Mouse (Mus musculus): ENCODE results near the gene Golim4.
"Not testable (repeated sequence)": the region's sequence is repeated elsewhere in the genome, so short reads cannot be mapped to it uniquely, and the experiment has no call there.

Gene Golim4

GRCm38 (mm10) chr3:75956551-75957302 is at the start of gene Golim4:
Gene Golim4, minus strand, starts transcription at chr3:75956949.
- DNase-seq (ENCODE audit: low read depth, low spot score): peak; percentile 93

DNA sequence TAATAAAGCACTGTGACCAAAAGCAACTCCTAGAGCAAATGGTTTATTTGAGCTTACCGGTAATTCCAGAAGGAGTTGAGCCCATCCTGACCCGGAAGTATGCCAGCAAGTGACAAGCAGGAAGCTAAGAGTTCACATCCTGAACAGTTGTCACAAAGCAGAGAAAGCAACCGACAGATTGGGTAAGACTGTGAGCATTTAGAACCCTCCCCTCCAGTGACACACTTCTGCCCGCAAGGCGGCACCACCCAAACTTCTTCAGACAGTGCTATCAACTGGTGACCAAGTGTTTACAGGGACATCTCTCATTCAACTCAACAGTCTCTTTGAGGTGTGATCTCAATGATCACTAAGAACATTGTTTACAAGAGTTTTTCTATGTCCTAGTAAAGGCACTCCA is 48.9 kb upstream of the Golim4 start:
- no peak for DNase-seq (ENCODE audit: low read depth, low spot score)

- peak; percentile 35 for DNase-seq (ENCODE audit: low read depth, low spot score)
Measured at GRCm38 (mm10) chr3:76001156-76001555, 44.4 kb upstream of the Golim4 start.

DNA sequence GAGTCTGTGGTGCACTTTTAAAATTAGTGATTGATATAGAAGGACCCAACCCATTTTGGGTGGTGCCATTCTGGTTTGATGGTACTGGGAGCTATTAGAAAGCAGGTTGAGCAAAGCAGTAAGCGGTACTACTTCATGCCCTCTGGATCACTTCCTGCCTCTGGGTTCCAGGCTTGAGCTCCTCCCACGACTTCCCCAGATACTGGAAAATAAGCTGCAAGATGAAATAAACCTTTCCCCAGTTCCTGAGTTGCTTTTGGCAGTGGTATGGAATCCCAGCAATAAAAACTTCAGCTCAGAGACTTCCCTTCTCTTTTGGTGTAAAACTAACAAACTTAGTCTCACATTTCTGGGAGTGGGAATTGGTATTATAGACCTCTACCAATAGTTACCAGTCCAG is 43.7 kb upstream of the Golim4 start:
- no peak for DNase-seq (ENCODE audit: low read depth, low spot score)

- DNase-seq (ENCODE audit: low read depth, low spot score): not testable (repeated sequence)
Measured at GRCm38 (mm10) chr3:75981031-75981750, 24.4 kb upstream of the Golim4 start.

GRCm38 (mm10) chr3:75962784-75963772 is 6.3 kb upstream of the Golim4 start:
- not testable (repeated sequence) for DNase-seq (ENCODE audit: low read depth, low spot score)

- peak; percentile 55 for DNase-seq (ENCODE audit: low read depth, low spot score)
Measured at GRCm38 (mm10) chr3:75955661-75956491, 873 bp downstream of the Golim4 start.

GRCm38 (mm10) chr3:75954185-75954584 is 2.6 kb downstream of the Golim4 start:
- no peak for DNase-seq (ENCODE audit: low read depth, low spot score)

- DNase-seq (ENCODE audit: low read depth, low spot score): no peak
Measured at GRCm38 (mm10) chr3:75952328-75953060, 4.3 kb downstream of the Golim4 start.

- DNase-seq (ENCODE audit: low read depth, low spot score): no peak
Measured at GRCm38 (mm10) chr3:75950897-75951296, 5.9 kb downstream of the Golim4 start.

- no peak for DNase-seq (ENCODE audit: low read depth, low spot score)
Measured at GRCm38 (mm10) chr3:75949358-75949757, 7.4 kb downstream of the Golim4 start.

DNA sequence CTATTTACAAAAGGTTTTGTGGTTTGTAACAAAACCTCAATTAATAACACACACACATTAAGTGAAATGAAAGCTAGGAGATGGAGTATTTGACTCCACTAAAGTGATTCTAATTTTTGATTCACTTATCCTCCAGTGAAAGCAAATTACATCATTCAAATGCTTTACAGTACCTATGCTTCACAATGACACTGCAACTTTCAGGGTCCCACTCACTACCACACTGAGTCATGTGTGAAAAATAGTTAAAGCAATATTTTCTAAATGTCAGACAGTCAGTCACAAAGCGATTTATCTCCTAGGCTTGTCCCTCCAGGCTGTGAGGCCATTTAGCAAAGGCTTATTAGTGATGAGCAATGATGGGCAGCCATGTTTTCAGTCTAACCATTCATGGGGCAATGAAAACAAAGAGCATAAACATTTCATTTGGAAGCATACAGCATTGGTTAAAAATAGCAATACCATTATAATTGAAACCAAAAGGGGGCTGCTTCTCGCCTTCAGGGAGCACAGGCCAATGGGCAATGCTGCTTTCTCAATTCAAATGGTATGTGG is 8.1 kb downstream of the Golim4 start:
- no peak for DNase-seq (ENCODE audit: low read depth, low spot score)

DNA sequence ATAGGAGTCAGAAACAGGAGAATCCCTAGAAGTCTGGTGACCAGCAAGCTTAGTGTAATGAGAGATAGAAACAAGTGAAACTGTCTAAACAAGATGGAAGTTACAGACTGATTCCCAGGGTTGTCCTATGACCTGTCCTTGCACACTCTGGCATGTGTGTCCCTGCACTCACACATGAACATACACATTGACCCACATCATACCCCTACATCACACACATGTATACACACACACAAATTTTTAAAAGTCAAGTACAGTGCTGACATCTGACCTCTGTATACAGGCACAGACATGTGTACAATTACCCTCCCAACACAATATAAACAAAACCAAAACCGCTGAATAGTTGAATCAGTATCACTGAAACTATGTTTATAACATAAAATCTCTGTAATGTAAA is 8.7 kb downstream of the Golim4 start:
- DNase-seq (ENCODE audit: low read depth, low spot score): no peak

GRCm38 (mm10) chr3:75942303-75943060 is 14.3 kb downstream of the Golim4 start:
- DNase-seq (ENCODE audit: low read depth, low spot score): peak; percentile 46

DNA sequence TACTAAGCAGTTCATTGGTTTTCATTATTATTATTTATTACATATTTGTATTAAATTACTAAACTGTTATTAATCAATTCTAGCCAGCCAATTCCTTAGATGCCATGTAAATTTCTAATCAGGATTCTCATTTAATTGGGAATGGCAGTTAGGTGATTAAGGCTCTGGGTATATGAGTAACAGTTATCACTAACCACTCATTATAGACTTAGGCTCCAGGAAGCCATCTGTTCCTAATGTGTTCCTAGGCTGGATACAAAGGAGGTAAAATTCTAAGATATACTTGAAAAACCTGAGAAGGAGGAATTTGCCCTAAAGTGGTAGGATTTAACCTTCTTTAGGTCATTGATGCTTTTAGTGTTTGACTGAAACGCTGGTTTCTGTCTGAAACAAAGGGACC is 14.9 kb downstream of the Golim4 start:
- no peak for DNase-seq (ENCODE audit: low read depth, low spot score)

GRCm38 (mm10) chr3:75936152-75936551 is 20.6 kb downstream of the Golim4 start:
- no peak for DNase-seq (ENCODE audit: low read depth, low spot score)

GRCm38 (mm10) chr3:75930659-75931225 is 26.0 kb downstream of the Golim4 start:
- DNase-seq (ENCODE audit: low read depth, low spot score): no peak

- DNase-seq (ENCODE audit: low read depth, low spot score): no peak
Measured at GRCm38 (mm10) chr3:75929926-75930548, 26.7 kb downstream of the Golim4 start.

Data from forelimb bud, embryonic 11.5 days (tissue).